Mouse (Mus musculus): Measurements from ENCODE around the gene Nxf2. TPM values are rescaled to one million over a fixed set of nuclear protein-coding genes. Genes with fewer than 3 reads are reported as not detected.

The Nxf2 gene
- not detected in 2 replicates for polyA plus RNA-seq (2012)

GRCm38 (mm10) chrX:134964546-134964945 is at the start of gene Nxf2:
Gene Nxf2 (minus strand): TSS chrX:134964754.
- no peak for TF ChIP-seq GATA1 (IDR thresholded peaks at IDR 0.05; ENCODE audit: low read length)

- TF ChIP-seq GATA1 (IDR thresholded peaks at IDR 0.05; ENCODE audit: low read length): no peak
These were observed 46.8 kb upstream of the Nxf2 start for GRCm38 (mm10) chrX:135011381-135011780.

GRCm38 (mm10) chrX:135009471-135009815 is 44.9 kb upstream of the Nxf2 start:
- no peak for TF ChIP-seq GATA1 (IDR thresholded peaks at IDR 0.05; ENCODE audit: low read length)

DNA sequence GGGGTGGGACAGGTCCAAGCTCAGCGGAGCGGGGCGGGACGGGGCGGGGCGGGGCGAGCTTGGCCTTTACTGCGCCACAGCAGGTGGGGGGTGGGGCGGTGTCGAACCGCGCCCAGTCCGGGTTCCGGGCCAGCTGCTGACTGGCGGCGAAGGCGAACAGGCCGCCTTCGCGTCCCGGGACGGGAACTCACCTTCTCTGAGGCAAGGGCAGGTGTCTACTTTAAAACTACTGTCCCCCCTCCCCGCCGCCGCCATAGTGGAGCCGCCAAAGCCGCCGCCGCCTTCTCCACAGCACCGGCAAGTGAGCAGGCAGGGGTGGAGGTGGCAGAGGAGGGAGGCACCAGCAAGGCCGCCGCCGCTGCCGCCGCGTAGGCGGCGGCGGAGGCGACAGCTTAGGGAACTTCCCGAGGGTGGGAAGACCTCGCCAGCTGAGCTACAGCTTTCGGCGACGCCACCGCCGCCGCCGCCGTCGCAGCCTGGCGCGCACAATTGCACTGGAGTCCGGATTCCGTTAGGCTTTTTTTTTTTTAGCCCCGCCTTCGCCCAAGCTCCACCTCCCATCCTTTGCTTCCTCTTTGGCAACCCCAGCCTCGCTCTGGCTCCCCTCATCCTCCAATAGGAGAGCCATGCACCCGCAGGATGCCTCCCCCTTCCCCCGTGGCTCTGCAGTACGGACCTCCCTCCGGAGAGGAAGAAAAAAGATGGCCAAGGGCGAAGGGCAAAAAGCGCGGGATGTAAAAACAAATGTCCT is 44.3 kb upstream of the Nxf2 start, which contains the start of gene Zmat1:
Gene Zmat1 (minus strand): TSS at position 490 of the 751 bp plus-strand sequence.
- no peak for TF ChIP-seq GATA1 (IDR thresholded peaks at IDR 0.05; ENCODE audit: low read length)

DNA sequence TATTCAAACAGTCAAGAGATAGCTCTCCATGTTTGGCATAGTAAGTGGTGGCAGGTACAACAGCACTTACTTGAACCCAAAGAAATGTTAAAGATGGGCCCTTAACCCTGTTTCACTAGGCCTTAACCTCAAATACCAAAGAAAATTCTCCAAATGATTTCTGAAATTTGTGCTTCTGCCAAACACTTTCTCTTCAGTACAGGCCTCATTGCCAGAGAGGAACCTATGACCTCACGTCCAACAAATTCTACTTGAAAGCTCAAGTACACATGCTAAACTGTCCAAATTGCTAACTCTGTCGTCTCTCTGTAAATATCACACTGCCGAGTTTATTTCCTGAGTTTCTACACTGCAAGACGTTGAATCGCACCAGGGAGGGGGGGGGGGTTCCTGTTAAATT is 43.5 kb upstream of the Nxf2 start:
- no peak for TF ChIP-seq GATA1 (IDR thresholded peaks at IDR 0.05; ENCODE audit: low read length)

GRCm38 (mm10) chrX:134963305-134964094 is 1.1 kb downstream of the Nxf2 start:
- no peak for TF ChIP-seq GATA1 (IDR thresholded peaks at IDR 0.05; ENCODE audit: low read length)

DNA sequence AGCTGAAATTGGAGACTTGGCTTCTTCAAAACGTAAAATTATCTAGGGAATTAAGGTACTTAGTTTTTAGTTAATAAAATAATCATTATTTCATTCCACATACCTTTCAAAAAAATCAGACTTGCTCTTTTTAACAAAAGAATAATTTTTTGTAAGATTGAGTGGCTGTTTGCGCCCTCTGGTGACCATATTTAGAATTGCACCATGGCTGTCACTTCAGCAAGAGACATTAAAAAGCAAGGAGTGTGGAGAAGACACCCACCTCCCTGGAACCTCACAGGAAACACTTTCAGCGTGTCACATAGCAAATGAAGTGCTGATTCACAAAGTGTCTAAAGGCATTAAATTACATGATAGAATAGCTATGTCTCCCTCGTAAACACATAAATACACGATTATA is 34.2 kb downstream of the Nxf2 start:
- no peak for TF ChIP-seq GATA1 (IDR thresholded peaks at IDR 0.05; ENCODE audit: low read length)

DNA sequence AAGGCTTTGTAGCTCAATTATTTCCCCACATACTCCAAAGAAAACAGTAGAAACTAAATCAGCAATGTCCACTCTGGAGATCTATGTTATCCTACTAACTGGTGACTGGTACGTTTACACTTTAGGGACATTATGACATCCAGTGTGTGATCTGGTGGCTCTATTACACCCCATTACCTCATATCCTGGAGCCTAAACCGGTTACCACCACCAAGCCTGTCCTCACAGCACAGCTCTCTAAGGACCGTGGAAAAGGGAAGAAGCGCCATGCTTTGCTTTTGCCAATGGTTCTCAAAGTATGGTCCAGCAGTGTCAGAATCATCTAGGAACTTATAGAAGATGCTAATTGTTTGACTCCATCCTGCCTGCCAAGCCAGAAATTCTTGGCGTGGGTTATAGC is 34.6 kb downstream of the Nxf2 start:
- no peak for TF ChIP-seq GATA1 (IDR thresholded peaks at IDR 0.05; ENCODE audit: low read length)

- no peak for TF ChIP-seq GATA1 (IDR thresholded peaks at IDR 0.05; ENCODE audit: low read length)
These were observed 39.5 kb downstream of the Nxf2 start for GRCm38 (mm10) chrX:134925058-134925457.

GRCm38 (mm10) chrX:134923675-134924424 is 40.7 kb downstream of the Nxf2 start:
- no peak for TF ChIP-seq GATA1 (IDR thresholded peaks at IDR 0.05; ENCODE audit: low read length)

DNA sequence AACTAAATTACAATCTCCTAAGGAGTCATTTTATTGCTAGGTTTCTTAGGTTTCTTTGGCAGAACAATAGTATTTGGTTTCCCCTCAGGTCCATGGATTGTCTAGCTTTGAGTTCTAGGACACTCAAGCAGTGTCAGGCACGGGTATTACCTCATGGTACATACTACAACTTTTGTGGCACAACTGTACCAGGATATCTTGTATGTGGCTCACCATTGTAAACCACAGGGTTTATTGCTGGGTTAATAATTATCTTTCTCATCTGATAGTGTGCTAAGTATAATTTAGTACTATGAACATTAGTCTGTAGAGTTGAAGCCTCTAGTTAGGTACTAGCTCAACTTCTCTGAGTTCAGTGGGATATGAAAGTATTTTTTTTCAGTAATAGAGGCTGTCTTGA is 45.3 kb downstream of the Nxf2 start:
- TF ChIP-seq GATA1 (IDR thresholded peaks at IDR 0.05; ENCODE audit: low read length): no peak

DNA sequence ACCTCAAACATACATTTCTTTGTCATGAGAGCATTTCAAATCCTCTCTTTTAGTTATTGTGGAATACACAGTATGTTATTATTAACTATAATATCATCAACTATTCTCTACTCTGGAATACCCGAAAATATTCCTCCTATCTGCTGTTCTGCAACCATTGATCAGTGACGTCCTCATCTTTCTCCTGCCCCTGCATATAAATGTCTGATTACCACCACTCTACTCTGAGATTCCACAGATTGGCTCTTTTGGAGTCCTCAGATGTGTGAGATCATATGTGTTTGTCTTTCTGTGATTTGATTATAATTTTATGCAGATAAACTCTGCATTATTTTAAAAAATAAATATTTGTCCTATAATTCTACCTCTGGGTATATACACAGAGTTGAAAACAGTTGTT is 48.8 kb downstream of the Nxf2 start:
- TF ChIP-seq GATA1 (IDR thresholded peaks at IDR 0.05; ENCODE audit: low read length): no peak

DNA sequence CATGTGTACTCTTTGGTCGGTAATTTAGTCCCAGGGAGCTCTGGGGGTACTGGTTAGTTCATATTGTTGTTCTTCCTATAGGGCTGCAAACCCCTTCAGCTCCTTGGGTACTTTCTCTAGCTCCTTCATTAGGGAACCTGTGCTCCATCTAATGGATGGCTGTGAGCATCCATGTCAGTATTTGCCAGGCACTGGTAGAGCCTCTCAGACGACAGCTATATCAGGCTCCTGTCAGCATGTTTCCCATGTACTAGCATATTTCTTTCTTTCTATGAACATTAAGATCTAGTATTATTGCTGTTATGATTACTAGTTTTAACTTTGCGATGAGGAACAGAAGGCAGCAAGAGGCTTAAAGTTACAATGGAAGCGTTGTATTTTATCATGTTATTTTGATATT is 49.7 kb downstream of the Nxf2 start:
- TF ChIP-seq GATA1 (IDR thresholded peaks at IDR 0.05; ENCODE audit: low read length): no peak

GRCm38 (mm10) chrX:134913234-134913936 is 51.2 kb downstream of the Nxf2 start:
- TF ChIP-seq GATA1 (IDR thresholded peaks at IDR 0.05; ENCODE audit: low read length): no peak

- no peak for TF ChIP-seq GATA1 (IDR thresholded peaks at IDR 0.05; ENCODE audit: low read length)
These were observed 51.7 kb downstream of the Nxf2 start for GRCm38 (mm10) chrX:134912805-134913204.
